Mouse (Mus musculus): ENCODE data around the gene Pprc1.

The Pprc1 gene

DNA sequence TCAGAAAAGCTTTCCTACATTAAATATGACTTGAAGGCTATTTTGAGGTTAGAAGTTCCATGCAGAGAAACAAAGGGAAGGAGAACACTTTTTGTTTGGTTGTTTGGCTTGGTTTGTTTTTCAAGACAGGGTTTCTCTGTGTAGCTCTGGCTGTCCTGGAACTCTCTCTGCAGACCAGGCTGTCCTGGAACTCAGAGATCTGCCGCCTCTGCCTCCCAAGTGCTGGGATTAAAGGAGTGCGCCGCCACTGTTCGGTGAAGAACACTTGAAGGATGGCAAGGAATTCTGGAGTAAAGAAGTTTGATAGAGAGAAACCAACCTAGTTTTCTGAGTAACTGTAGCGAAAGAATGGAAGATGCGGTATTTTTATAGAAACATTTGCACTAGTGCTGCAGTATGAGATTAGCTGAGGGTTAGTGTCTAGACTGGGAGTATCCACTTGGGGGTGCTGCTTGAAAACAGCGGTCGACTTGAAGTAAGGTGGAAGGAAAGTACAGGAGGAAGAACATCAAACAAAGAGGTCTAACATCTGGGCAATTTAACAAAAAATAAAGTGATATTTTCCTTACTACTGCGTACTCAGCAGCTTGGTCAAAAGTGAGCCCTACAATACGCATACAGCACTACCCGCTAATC lies 11.2 kb downstream of the Pprc1 start:
- DNase-seq (ENCODE audit: low read depth, low spot score): no peak

DNA sequence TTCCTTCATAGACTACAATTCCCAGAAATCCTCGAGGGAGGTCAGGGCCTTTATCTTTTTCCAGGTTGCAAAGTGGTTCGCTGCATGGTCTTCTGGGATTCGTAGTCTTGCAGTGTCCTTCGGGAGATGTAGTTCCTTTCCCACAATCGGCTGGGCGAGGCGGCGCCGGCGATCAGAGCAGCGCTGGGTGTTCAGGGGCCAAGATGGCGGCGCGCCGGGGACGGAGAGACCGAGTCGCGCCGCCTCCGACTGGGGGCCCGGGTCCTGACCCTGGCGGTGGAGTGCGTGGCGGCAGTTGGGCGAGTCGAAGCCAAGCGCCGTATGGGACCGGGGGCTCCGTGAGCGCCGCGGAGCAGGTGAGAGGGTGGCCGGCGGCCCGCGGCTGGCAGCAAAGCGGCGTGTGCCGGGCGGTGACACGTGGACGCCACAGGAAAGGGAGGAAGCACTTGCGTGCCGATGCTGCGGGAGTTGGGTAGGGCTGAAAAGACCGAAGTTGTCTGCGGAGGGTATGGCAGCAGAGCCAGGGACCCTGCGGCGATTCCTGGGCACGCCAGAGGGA lies 11.8 kb downstream of the Pprc1 start:
- peak; percentile 90 for DNase-seq (ENCODE audit: low read depth, low spot score)

DNA sequence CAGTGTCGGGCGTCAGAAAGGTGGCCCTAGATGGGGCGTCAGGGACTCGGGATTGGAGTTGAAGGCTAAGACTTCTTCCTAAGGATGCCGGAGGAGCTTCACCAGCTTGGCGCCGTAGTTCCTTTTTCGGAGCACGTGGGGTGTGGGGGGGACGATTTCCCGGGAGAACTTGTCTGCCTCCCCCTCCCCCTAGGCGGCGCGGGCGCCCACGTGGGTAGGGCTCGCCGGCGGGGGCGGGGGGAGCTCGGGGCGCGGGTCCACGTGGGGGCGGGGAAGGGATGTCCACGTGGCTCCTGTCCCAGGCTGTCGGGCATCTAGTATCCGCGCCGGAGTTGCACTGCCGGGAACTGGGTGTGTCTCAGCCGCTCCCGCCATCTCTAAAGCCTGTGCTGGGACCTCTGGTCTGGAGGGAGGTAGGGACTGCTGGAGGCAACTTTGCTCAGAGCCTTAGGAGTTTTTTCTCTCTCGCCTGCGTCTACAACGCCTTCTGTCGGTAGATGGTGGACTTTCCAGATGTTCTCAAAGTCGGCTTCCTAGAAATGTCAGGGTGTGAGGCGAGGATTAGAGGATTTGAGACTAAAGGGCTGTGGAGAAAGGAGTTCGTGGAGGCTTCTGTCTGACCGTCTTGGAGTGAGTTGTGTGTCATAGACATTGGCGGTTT lies 12.4 kb downstream of the Pprc1 start:
- DNase-seq (ENCODE audit: low read depth, low spot score): peak; percentile 63

DNA sequence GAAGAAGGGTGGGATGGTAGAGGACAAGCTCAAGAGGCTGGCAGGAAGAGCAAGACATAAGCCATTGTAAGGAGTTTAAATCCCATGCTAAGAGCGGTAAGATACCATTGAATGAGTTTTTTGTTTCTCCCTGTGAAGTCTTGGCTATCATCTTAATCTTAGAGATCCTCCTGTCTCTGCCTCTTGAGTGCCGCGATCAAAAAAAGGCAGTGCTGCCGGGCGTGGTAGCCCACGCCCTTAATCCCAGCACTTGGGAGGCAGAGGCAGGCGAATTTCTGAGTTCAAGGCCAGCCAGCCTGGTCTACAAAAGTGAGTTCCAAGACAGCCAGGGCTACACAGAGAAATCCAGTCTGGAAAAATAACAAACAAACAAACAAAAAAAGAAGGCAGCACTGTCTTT lies 13.8 kb downstream of the Pprc1 start:
- no peak for DNase-seq (ENCODE audit: low read depth, low spot score)

DNA sequence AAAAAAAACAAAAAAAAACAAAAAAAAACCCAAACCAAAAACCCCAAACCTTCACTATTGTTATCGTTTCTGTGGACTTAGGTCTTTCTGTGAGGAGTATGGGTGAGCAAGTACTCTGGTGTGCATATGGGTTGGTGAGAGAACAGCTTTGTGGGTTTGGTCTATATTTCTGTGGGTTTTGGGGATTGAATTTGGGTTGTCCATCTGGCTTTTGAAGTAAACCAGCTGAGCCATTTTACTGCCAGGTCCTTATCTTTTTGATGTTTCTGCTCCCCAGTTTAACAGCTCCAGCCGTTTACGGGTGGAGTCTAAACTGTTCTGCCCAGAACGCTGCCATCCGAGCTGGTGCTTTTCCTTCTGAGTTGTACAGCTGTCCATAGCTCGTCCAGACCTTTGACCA lies 16.2 kb downstream of the Pprc1 start:
- no peak for DNase-seq (ENCODE audit: low read depth, low spot score)

DNA sequence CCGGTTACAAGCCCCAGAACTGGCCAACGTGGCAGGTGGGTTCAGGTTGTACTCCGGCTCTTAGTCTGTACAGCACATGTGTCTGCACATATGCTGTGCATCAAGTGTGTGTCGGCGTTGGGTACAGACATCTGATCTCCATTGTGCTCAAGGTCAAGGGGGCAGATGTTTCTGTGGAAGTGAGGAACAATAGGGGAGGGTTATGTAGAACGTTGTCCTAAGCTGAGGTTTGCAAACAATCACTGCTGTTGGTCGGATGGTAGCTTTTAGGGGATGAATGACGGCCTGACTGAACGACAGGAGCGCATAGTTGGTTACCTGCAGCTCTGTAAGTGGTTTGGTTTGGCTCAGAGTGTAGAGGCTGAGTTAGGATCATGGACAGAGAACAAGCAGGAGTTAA lies 23.4 kb downstream of the Pprc1 start:
- DNase-seq (ENCODE audit: low read depth, low spot score): no peak

DNA sequence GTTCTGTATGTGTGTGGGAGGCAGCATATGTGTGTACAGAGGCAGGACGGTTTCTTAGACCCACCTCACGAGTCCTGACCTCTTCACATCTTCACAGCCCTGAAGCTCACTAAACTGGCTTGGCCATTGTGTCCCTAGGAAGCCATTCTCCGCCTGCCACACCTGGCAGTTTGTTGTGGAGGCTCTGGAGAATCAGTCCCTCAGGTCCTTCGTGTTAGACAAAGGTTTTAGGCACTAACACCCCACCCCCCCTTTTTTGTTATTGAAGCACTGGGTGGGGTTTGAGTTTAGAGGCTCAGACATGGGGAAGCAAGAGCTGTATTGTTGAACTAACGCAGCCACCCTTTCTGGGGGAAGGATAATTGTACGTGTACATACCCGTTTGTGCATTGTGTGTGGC lies 28.6 kb downstream of the Pprc1 start:
- no peak for DNase-seq (ENCODE audit: low read depth, low spot score)

DNA sequence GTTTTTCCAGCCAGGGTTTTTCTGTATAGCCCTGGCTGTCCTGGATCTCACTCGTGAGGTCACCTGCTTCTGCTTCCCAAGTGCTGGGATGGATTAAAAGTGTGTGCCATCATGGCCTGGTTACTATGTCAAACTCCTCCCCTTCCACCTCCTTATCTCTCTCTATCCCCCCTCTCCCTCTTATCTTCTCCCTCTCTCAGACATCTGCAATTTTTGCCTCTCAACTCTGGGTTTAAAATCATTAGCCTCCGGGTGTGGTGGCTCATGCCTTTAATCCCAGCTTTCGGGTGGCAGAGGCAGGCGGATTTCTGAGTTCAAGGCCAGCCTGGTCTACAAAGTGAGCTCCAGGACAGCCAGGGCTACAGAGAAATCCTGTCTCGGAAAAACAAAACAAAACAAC lies 29.6 kb downstream of the Pprc1 start:
- no peak for DNase-seq (ENCODE audit: low read depth, low spot score)

DNA sequence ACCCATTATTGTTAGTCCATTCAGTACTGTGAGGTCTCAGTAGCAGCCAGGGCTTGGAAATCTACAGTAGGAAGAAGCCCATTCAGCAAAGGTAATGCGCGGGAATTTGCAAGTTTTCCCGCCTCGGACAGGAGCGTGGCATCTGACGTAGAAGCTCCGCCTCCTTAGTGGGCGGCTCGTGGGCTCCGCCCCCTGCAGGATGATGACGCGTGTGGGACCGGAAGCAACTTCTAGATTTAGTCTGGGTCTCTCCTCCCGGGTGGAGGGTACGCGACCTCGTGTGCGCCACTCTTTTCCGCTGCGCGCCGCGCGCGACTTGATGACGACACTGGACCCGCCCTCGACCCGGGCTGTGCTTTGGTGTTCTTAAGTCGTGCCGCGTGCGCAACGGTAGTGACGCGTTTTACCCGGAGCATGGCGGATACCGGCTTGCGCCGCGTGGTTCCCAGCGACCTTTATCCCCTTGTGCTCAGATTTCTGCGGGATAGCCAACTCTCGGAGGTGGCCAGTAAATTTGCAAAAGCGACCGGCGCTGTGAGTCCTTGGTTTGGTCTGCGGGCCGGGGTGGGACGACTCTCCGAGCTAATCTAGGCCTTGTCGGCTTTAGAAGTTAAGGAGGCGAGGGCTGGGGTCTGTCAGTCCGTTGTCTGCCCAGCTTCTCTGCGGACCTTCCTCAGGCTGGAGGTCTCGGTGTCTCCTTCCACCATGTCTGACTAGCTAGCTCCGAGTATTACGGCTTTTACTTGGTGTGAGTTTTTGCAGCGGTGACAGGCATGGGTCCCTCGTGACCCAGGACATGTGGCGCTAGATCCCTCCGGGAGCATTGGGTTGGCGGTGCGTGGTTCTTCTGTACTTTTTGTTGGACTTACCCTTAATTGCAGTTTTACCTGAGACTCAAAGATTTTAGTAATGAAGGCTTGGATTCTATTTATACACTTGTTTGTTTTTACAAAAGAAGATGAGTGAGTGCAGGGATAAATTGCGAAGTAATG lies 31.2 kb downstream of the Pprc1 start, which contains the start of gene Nolc1:
TSS of gene Nolc1 (plus strand) at position 248 of the 992 bp plus-strand sequence.
- peak; percentile 99 for DNase-seq (ENCODE audit: low read depth, low spot score)

DNA sequence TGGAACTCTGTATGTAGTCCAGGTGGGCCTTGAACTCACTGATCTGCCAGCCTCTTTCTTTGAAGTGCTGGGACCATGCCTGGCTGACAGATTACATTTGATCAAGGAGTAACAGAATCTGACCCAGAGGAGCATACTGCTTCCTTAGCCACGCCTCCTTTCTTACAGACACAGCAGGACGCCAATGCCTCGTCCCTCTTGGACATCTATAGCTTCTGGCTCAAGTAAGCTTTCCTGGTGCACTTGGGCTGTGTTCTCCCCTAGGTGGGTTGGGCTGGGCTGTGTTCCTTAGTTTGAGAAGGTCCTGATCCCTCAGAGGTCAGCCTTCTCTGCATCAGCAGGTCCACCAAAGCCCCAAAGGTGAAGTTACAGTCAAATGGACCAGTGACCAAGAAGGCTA lies 33.8 kb downstream of the Pprc1 start:
- DNase-seq (ENCODE audit: low read depth, low spot score): no peak

DNA sequence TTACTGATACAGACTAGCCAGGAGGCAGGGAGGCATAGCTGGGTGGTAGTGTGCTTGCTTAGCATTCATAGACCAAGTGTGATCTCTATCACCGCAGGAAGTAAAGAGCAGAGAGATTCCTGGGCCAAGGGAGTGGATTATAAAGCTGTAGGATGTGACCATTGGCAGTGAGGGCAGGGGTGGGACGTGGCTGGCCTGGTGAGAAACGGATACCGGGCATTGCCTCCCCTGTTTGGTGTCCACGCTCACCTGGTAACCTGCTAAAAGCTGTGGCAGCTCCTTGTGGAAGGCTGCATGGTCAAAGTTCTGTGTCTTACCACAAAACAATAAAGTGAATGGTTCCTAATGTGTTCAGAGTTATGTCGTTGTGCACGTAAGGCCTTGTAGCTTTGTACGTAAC lies 40.5 kb downstream of the Pprc1 start:
- no peak for DNase-seq (ENCODE audit: low read depth, low spot score)

DNA sequence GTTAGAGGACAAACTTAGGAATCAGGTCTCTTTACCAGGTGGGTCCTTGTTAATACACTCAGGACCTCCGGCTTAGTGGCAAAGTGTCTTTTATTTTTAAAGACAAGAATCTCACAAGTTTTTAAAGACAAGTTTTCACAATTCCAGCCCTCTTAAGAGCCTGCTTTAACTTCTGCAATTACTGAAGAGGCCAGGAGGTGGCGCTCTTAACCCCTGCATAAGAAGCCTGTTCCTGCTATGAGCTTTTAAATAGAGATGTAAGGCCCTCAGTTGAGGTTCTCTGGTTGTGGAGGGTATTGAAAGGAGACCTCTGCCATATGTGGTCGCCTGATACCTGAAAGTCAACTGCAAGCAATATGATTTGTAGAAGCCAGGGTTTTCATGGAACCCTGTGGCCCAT lies 41.7 kb downstream of the Pprc1 start:
- DNase-seq (ENCODE audit: low read depth, low spot score): peak; percentile 66

DNA sequence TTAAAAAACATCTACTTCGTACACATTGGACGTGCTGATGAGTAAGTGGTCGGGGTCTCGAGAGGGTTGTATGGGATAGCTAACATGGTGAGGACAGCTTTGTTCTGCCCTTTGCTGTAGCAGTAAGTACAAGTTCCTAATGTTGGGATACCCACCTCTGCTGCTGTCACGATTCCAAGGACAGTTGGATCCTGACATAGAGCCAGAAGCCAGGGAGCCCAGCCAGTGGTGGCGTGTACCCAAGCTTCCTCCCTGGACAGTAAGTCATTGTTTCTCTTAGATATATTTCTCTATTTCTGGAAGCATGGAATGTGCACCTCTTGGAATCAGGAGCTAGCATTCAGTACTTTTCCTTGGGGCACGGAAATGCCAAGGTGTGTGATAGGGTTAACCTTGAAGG lies 43.2 kb downstream of the Pprc1 start:
- peak; percentile 19 for DNase-seq (ENCODE audit: low read depth, low spot score)

DNA sequence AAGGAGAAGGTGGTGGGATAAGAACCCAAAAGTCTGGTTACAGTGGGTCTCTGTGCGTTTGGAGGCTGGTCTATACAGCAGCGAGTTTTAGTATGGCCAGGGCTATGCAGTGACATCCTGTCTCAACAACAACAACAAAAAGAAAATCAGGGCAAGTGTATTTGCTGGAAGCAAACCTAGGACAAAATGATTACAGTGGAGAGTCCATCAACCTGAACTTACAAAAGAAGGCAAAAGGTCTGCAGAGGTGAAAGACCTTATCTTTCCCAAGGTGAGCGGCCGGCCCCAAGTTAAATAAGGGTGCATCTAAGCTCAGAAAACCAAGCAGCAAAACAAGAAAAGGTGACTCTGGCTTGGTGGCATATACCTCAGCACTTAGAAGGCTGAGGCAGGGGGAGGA lies 47.0 kb downstream of the Pprc1 start:
- no peak for DNase-seq (ENCODE audit: low read depth, low spot score)

DNA sequence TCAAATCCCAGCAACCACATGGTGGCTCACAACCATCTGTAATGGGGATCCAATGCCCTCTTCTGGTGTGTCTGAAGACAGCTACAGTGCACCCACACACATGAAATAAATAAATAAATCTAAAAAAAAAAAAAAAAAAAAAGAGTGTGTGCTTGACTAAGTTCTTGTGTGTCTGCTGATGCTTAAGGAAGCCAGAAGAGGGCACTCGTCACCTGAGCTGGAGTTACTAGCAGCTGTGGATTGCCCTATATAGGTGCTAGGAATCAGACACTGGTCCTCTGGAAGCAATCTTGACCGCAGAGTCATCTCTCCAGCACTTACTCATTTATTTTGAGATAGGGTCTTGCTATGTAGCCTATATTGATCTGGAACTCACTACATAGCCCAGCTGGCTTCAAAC lies 49.5 kb downstream of the Pprc1 start:
- DNase-seq (ENCODE audit: low read depth, low spot score): no peak

DNA sequence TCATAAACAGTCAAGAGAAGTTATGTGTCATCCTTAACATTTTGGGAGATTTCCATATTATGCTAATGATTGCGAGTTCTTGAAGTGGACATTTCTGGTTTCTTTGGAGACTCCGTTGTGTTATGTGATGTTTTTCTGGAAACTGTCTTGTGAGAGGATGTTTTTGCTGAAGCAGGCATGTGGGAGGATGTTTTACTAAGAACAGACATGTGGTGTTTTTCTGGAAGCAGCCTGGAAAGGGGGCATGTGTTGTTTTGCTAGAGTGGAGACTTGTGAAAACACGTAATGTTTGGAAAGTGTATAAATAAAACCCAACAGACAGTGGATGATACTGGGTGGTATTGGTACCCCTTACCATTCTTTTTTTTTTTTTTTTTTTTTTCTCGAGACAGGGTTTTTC lies 50.6 kb downstream of the Pprc1 start:
- DNase-seq (ENCODE audit: low read depth, low spot score): no peak

DNA sequence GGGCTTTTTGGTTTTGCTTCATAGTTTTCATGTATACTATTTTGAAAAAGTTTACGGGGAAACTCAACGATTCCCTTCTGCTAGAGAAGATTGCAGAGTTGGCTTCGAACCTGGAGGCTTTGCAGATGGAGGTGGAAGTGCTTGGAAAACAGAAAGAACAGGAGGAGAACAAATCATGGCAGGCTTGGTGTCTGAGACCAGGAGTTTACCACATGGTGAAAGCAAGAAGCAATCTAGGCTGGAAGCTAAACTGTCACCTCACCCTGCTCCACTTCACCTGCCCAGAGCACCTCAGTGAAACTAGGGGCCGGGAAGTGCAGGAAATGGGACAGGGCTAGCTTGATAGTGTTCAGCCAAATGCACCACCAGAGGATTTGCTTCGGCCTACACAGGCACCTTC lies 51.7 kb downstream of the Pprc1 start:
- no peak for DNase-seq (ENCODE audit: low read depth, low spot score)

DNA sequence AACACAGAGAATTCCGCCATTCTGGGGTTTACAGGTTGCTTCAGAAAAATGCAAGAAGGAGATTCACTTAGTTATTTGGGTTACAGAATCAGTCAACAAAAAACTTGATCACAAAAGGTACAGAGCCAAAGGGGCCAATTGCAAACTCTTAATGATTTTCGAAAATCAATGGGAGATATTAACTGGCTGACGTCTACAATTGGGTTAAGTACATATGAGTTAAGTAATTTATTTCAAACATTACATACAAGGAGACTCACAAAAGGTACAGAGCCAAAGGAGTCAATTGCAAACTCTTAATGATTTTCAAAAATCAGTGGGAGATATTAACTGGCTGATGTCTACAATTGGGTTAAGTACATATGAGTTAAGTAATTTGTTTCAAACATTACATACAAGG lies 54.9 kb downstream of the Pprc1 start:
- DNase-seq (ENCODE audit: low read depth, low spot score): no peak

DNA sequence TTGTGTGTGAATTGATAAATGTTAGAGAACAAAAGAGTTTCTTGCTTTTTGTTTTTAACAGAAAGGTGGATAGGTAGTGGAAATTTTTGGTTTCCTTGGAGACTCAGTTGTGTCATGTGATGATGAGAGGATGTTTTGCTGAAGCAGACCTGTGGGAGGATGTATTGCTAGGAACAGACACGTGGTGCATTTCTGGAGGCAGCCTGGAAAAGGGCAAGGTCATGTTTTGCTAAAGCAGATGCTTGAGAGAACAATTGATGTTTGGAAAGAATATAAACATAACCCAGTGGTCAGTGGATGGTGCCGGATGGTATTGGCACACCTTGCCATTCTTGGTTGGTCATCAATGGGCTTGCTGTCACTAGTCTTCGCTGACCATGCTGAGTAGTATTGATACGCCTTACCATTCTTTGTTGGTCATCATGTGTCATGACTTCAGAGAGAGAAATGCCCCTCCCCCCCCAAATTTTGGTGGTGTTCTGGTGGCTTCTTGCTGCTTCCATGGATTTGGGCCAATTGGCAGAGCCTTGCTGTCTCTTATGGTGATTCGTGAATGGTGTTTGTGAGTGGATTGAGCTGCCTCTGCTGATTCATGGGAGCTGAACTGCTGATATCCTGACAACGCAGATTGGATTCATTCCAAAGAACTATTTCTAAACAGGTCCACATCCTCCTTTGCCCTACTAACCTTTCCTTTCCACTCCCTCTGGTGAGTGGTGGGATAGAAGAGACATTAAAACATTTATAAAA lies 58.9 kb downstream of the Pprc1 start:
- no peak for DNase-seq (ENCODE audit: low read depth, low spot score)

DNA sequence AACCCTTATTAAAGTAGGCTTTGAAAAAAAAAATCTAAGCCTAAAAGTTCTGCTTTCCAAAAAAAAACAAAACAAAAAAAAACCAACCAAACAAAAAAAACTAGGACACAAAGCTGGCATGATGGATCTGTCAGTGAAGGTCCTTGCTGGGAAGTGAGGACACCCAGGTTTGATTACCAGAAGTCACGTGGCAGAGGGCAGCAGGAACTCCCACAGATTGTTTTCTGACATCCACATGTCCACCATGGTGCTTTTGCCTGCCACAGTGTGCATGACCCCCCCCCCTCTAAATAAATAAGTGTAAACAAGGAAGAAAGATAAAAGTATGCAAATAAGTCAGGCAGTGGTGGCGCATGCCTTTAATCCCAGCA lies 59.5 kb downstream of the Pprc1 start:
- no peak for DNase-seq (ENCODE audit: low read depth, low spot score)

DNA sequence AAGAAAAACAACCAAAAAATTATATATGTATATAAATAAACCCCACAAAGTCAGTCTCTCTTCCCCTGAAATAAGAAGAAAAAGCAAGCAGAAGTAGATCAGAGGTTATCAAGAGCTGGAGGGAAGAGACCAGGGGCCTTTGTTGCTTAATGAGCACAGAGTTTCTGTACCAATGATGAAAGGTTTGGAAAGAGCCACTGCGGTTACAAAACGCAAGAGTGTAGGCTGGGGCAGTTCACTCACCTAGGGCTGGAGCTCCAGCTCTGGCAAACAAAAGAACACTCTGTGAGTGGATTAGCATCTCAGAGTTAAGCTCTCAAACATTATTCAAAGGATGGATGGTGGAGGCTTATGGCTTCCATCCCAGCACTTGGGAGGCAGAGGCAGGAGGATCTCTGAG lies 65.5 kb downstream of the Pprc1 start:
- DNase-seq (ENCODE audit: low read depth, low spot score): no peak

DNA sequence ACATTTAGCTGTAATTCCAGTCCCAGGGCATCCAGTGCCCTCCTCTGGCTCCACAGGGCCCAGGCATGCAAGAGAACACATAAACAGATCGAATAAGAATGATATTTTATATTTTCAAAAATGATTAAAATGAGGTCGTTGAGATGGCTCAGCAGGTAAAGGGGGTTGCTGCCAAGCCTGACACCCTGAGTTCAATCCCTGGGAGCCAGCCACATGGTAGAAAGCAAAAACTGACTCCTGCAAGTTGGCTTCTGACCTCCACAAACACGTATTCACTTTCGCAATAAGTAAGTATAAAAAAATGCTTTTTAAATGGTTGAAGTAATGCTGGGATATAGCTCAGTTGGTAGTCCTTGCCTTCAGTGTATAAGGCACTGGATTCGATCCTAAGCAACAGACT lies 66.1 kb downstream of the Pprc1 start:
- DNase-seq (ENCODE audit: low read depth, low spot score): no peak

Measured in skeletal muscle tissue, adult 2 months (tissue).